Mouse (Mus musculus) kidney, adult 9 months (tissue): Measurements from ENCODE around the gene Adap1.
A peak's percentile ranks its signal among the peaks of the same experiment; 100 is the strongest.
"Not testable (repeated sequence)": the region's sequence is repeated elsewhere in the genome, so short reads cannot be mapped to it uniquely, and the experiment has no call there.

Experiments
- DNase-seq: peaks from one replicate; pipeline ENCODE4 v3.0.0; 2022

The Adap1 gene

DNA sequence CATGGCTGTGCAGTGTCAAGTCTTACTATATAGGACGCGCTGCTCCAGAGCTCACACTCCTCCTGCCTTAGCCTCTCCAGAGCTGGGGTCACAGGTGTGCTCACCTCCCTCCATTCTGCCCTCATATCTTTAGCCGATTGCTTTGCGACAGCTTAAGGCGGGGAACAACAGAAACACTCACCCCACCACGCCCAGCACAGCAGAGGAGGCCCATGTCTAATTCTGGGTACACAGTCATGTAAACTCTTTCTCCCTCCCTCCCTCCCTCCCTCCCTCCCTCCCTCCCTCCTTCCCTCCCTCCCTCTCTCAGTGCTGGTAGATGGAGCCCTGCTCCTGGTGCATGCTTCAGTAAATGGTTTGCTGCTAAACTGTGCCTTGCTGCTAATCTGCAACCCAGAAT, 24.3 kb upstream of the Adap1 start:
- DNase-seq = no peak

DNA sequence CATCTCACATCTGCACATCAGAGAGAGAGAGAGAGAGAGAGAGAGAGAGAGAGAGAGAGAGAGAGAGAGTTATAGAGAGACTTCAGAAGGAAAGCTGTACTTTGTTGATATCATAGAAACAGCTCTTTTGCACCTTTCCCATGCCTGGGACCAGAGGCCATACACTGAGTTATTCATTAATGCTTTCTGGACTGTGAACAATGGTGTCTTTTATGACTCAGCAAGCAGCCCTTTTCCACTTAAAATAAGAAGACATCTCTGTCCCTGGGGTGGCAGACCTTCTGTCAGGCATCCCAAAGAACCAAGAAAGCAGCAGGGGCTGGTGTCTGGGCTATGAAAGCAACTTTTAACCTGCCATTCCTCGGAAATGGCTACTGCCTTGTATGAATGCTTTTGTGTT, 21.8 kb upstream of the Adap1 start:
- DNase-seq = peak; percentile 79

DNA sequence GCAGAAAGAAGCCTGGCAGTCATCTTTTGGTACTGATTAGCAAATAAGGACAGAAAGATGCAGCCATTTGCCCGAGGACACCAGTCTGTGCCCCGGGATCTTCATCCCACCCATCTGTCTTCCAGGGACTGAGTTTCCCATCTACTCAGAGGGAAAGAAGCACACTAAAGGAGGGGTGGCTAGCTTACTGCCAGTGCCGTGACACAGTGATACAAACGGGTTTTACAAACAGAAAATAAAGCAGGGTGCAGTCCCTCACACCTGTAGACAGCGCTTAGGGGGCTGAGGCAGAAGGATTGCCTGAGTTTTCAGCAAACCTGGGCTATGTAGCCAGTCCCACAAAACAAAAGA, 19.9 kb upstream of the Adap1 start:
- no peak for DNase-seq

DNA sequence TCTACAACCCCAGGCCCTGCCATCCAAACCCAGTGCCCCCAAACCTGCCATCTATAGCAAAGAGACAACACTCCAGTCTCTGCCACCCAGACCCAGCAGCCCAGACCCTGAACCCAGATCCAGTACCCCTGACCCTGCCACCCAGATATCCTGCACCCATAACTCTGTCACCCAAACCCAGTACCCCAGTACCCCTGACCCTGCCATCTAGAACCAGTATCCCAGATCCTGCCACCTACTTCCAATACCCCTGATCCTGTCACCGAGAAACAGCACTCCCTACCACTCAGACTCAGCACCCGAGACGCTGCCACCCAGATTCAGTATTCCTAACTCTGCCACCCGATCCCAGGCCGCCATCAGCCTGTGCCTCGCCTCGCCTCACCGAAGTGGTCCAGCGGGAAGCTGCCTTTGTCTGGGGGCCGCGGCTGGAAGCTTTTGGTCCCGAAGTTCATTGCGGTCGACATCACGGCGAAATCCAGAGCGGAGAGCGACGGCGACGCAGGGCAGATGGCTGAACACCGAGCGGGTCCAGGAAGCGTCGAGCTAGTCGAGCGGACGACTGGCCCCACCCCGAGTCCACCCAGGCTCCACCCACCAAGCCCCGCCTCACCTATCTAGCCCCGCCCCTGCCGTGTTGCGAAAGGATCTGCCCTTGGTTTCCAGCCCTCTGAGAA, 19.4 kb upstream of the Adap1 start:
- DNase-seq = peak; percentile 98

DNA sequence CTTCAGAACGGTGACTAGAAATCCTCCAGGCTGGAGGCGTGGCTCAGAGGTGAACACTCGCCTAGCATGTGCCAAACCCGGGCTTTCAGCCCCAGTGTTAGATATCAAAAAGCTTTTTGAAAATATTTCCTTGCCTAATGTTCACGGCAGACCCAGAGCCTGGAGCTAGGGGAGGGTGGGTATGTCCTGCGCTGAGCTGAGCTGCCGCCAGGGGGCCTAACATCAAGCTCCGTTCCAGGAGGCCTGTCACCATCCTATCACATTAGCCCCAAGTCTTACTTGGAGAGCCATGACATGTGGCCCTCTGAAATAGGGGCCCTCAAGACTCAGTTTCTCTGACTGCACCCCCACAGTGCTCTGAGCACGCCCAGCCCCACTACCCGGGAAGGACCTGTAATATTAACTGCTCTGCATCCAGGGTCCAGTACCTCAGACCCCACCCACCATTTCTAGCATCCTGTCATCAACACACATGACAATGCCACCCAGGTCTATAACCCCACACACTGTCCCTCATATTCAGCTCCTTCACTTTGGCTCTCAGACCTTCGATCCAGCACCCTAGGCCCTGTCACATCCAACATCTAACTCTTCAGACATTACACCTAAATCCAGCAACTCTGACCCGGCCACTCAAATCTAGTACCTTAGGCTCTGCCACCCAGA, 18.7 kb upstream of the Adap1 start:
- peak; percentile 79 for DNase-seq

DNA sequence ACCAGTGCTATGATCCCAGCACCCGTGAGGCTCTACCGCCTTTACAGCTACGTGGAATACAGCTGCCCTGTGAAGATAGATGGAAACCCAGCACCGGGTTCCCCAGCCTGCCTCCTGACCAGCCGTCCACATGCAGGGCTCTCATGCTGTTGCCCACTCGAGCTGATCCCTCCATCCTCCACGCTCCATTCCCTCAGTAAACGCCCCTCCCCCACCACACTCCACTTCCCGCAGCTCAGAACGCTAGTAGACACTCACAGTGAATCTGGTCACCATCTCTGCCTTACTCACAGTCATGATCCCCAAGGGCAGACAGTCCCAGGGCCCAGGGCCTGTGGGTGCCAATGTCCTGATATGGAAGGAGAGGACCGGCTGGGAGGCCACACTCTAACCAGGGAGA, 13.5 kb upstream of the Adap1 start:
- DNase-seq = no peak

DNA sequence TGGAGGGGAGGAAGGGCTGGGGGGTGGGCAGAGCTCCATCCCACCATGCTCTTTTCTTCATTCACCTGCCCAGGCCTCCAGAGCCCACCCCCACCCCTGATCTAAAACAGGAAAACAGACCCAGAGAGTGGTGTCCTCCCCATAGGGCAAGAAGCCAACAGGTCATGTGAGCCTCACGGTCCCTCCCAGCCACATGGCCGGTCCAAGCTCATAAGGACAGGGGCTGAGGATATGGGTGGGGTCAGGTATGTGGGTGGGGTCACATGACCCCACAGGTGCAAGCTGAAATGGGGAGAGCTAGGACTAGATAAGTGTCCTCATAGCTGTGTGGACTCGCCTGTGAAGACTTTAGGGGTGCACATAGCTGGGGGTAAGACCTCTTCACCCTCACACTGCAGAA, 13.0 kb upstream of the Adap1 start:
- DNase-seq = peak; percentile 58

DNA sequence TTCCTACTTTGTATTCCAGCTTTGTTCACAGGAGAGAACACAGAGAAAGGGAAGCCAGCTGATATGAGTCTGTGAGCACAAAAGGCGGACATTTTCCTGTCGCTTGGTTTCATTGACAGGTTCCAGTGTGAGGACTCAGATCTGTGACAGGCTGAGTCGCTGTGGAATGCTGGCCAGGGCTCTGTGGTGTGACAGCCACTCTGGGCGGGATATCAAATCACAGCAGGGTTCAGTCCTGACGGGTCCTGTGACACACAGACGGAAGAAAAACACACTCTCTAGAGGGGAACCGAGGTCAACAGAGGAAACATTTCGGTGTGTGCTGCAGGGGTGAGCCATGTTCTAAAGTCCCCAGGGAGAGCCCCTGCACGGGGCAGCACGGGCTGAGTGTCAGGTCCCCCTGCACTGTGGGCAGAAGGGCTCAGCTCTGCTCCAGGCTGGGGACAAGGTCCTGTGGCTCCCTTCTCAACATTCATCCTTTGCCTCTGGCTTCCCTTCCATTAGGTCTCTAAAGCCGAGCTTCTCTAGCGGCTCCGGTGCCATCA, 12.5 kb upstream of the Adap1 start:
- DNase-seq = no peak

DNA sequence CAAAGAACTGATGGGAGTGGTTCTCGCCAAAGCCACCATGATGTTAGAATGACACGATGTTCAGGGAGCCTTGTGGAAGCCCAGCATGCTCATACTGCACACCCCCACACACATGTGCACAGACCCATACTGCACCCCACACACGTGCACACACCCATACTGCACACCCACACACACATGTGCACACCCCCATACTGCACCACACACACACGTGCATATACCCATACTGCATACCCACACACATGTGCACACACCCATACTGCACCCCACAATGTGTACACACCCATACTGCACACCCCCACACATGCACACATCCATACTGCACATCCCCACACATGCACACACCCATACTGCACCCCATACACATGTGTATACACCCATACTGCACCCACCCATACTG, 10.2 kb upstream of the Adap1 start:
- DNase-seq = no peak

DNA sequence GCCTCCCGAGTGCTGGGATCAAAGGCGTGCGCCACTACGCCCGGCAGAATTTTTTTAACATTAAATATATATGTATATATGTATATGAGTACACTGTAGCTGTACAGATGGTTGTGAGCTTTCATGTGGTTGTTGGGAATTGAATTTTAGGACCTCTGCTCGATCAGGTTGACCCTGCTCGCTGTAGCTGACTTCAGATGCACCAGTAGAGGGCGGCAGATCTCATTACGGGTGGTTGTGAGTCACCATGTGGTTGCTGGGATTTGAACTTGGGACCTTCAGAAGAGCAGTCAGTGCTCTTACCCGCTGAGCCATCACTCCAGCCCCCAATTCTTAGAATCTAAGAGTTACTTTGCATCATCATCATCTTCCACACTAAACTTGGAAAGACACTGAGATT, 9.0 kb upstream of the Adap1 start:
- not testable (repeated sequence) for DNase-seq

DNA sequence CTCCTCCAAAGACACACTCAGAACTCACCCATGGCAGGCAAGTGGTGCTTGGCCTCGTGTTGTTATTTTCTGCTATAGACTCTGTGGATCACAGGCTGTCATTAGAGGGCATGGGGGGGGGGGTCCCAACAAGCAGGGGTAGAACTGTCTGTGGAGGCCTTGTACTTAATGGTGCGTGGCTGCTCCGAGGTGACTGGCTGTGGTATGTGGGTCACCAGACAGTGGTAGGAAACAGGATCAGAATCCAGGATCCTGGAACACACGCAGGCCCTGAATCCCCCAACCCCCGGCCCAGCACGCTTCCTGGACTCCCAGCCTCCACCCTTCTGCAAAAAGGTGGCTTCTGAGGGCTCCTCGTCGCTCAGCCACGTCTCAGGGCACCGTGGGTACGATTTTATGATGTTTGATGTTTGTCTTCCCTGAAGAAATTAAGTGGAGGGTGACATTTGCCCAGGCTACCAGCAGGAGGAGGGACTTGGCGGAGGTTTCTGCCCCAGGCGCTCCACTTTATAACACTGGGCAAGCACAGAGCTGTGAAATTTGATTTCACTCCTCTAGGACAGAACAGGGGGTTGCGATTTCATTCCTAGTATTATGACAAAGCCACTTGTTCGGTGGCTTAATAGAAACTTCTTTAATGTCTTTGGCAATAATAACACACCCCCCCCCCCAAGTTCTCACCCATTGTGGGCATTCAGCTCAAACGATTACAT, 8.0 kb upstream of the Adap1 start:
- peak; percentile 60 for DNase-seq

DNA sequence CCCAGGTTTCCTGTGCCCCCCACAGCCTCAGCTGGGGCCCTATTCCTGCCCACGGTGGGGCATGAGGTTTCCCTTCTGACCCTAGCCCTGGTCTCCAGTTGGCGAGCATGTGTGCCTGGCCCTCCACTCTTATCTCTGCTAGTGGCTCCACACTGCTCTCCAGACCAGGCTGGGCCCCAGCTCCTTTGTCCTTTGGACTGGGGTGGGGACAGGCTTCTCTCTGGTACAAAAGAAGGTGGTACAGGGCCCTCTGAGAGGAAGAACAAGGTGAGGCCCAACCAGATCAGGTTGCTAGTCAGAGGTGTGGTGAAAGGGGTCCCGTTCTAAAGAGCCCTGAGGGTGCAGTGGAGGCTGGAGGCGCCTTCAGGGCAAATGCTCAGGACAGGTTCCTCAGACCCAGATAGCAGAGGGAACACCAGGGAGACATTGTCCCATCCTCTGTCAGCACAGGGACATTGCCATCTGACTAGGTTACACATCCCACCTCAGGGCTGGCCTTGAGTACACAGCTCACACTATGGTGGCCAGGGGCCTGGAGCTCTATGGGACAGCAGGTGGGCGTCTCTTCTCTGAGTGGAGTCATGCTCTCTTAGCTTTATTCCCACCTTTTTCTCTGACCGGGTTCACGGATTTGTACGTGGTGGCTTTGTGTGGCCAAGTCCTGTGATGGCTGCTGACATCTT, 7.3 kb upstream of the Adap1 start:
- DNase-seq = no peak

DNA sequence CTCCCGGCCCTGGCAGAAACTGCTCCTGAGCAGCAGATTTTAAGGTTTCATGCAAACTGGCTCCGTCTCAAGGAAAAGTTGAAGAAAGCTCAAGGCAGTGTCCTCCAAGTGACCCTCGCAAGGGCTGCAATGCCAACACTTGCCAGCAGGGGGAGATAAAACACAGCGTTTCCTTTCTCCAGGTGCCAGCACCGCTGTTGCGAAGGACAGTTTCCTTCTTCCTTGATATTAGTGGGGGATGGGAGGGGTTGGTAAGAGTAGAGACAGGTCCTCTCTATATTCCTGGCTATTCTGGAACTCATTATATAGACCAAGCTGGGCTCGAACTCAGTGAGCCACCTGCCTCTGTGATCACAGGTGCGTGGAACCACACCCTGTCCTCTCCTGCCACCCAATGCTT, 6.3 kb upstream of the Adap1 start:
- DNase-seq = peak; percentile 93

DNA sequence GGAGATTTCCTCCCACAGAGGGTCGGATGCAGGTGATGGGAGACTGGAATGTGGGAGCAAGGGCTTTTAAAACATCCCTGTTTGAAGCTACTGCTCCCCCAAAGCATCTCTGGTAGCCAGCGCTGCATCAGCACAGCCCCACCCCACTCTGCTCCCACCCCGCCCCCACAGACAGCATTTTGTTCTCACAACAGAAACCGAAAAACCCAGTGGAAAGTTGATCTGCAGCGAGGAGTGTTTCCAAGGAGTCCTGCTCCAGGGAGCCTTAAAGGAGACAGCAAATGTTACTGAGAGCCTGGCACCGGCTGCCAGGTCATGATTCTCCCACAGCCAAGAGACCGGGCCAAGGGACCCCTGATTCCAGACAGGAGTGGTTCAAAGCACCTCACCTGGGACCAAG, 5.3 kb upstream of the Adap1 start:
- DNase-seq = no peak

DNA sequence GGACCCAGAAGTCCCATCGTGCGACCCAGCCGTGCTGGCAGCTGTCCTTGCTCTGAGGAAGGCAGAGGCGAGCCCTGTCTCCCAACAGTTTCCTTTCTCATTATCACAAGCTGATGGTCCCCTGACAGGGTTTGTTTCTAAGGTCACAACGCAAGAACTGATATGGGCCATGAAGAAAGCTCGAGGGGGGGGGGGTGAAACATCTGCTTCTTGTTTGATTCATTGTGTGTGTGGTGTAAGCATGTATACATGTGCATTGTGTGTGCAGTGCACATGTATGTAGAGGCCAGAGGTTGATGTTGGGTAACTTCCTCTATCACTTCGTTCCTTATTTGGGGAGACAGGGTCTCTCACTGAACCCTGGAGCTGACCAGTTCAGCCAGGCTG, 2.2 kb upstream of the Adap1 start:
- no peak for DNase-seq

DNA sequence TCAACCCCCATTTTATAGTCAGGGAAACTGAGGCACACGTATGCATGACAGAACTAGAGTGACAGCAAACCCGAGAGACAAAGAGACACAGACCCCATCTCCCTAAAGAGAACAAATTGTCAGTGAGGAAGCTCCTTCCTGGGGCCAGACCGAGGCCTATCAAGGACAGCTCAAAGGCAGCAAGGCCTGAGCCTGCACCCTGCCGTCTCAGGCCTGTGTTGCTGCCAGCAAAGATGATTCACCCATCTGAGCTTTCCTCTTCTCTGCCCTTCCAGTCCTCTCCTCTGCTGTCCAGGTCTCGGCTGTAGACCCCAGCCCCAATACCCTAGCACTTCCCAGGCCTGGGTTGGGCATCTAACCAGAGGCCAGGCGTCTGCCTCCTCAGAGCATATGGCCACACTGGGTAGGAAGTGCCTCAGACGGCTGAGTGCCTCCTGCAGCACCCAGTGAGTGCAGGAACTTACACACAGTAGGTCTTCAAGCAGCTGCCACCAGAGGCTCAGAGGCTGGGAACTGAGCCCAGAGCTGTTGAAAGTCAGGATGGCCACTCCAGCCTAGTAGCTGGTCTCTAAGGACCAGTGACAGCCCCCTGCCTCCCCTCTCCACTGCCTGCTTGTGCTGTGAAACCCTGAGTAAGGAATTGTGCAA, 1.7 kb upstream of the Adap1 start:
- DNase-seq = no peak

DNA sequence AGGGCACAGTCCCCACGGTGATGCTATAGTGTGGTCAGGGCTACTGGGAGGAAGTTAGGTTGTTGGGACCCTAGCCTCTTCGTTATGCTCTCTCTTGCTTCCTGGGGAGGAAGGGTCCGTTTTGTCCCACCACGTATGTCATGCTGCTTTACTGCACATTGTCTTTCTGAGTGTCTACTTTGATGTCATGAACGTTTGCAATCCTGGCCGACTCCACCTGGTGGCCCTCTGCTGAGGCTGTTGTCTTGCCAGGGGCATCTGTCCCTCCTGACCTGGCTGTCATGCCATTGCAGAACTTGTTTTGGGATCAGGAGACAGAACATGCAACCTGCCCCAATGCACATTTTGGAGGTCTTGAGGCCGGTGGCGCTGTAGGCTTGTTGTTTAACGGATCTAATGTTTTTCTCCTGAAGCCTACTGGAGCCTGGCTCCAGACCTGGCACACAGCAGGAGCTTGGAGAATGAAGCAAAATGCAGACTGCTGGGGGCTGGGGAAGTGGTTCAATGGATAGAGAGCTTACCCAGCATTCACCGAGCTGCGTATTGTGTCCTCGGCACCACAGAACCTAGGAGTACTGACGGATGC, 782 bp upstream of the Adap1 start:
- DNase-seq = no peak

DNA sequence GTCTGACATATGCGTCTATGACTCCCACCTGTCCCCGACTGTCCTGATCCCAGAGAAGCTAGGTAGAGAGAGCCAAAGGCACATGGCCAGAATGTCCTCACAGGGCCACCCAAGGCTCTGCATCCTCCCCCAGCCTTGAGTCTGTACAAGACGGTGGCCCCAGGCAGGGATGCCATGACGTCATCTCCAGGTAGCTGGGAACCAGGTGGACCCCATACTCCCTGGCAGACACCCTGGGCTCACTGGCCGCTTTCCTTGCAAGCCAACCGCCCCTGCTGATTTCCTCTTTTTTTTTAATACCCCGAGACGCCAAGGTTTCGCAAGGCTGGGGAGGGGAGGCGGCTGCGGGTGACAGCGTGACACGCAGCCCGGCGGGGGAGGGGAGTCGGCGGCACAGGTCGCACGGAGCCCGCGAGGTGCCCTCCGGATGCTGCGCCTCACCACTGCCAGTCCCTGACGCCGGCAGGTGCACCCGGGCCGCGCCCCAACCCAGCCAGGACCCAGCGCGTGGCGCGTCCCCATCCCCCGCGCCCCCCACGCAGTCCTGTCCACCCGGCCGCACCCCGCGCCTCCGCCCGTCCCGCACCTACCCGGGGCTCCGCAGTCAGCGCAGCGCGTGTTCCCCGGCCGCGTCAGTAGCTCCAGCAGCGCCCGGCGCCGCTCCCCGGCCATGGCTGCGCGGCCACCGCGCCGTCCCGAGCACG, 579 bp downstream of the Adap1 start:
- DNase-seq = peak; percentile 38

DNA sequence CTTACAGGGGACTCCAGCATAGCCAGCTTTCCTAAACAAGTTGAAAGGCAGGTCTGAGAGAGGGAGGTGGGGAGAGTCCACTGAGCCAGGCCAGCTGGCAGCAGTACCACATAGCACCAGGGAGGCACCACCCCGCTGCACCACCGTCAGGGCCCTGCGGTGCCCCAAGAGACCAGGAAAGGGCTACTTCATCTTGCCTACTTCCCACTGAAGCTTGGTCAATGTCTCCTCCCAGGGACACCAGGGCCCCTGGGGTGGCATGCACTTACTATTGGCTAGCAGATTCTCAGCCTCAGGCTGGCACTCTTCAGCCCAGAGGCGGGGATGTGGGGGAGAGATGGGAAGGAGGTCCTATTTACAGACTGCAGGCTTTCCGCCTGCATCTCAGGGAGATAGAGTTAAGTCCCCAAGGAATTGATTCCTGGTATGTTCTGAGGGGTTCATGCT, 1.4 kb downstream of the Adap1 start:
- peak; percentile 47 for DNase-seq

DNA sequence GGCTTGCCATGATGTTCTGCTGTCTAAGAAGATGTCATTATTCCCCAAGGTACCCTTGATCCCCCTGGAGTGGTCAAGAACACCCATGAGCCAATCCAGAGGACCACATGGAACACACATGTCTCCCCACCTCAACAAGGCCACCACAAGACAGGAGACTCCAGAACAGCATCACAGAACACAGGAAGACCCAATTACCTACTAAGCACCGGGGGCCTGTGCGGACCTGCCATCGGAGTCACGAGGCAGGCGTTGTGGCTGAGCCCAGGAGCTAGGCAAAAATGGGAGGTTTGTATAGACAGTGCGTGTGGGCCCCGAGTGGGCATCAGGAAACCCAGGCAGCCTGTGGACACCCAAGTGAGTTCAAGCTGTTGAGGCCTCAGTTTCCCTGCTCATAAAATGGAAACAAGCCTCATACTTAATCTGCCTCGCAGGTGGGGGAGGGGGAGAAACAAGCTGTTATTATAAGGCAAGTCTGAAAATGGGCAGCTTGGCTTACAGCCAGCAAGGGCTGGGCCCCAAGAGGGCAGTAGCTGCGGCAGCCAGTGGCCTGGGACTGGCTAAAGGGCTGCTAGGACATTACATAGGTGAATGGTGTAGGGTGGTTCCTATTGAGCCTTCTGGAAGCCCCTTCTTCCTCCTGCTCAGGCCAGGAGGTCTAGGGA, 2.0 kb downstream of the Adap1 start:
- DNase-seq = peak; percentile 62

DNA sequence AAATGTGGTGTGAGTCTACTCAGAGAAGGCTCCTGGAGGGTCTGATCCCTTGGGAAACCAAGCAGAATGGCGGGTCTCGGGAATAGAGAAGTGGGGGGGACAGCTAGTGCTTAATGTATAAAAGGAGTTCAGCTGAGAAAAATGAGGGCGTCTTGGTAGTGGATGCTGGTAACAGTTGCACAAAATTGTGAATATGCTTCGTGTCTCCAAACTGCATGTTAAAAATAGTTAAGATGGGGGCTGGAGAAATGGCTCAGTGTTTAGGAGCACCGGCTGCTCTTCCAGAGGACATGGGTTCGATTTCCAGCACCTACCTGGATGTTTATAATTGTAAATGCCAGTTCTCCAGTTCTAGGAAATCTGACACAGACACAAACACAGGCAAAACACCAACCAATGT, 4.1 kb downstream of the Adap1 start:
- DNase-seq = no peak
